Mouse (Mus musculus) urinary bladder, postnatal 10 days (tissue): ENCODE results near the gene Krtap4-7.
"Not testable (repeated sequence)": the region's sequence is repeated elsewhere in the genome, so short reads cannot be mapped to it uniquely, and the experiment has no call there.

Experiments used
- DNase-seq: peaks from one replicate; pipeline ENCODE4 v3.0.0; 2022; ENCODE audit warnings: low spot score

Gene Krtap4-7

GRCm38 (mm10) chr11:99643635-99644139, at the start of gene Krtap4-7:
Gene Krtap4-7 (minus strand): TSS chr11:99644089.
- DNase-seq, result not testable (repeated sequence)

- no peak for DNase-seq
These were observed 46.6 kb upstream of the Krtap4-7 start, which contains the start of gene Gm14190 for GRCm38 (mm10) chr11:99690463-99690862. Gene Gm14190 (minus strand): TSS chr11:99690740.

- DNase-seq, result not testable (repeated sequence)
These were observed 41.3 kb upstream of the Krtap4-7 start for GRCm38 (mm10) chr11:99685235-99685634.

DNA sequence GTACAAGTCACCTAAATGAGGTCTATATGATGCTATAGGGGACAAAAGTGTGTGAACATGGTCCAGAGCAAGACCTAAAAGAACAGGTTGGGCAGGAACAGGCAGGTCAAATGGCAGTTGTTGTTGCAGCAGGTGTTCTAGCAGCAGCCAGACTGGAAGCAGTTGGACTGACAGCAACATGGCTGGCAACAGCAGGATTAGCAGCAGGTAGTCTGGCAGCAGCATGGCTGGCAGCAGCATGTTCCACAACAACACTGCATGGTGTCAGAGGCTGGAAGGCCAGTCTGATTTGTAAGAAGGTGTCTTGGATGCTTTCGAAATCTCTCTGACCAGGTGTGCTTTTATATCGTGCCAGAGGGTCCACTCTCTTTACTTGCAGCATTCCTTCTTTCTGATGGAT, 39.6 kb upstream of the Krtap4-7 start:
- no peak for DNase-seq

DNA sequence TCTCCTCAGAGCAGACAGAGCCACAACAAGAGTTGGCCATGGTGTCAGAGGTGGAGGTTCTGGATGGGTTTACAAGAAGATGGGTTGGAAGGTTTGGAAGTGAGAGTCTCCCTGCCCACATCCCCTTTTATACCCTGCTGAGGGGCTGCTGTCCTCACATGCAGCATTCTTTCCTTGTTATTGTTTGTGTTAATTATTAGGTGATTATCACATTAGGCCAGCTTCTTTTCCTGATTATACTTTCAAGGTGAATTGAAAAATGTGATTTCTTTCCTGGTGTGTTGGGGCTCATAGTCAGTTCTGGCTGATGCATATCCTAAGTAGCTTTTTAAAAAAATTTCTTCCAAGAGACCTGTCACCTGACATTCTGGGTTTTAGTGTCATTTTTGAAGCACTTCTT, 22.0 kb upstream of the Krtap4-7 start, which contains the start of gene Krtap4-6:
Gene Krtap4-6 (minus strand): TSS at position 101 of the 400 bp plus-strand sequence.
- no peak for DNase-seq

- DNase-seq, result no peak
These were observed 18.9 kb upstream of the Krtap4-7 start for GRCm38 (mm10) chr11:99662802-99663201.

- no peak for DNase-seq
These were observed 15.4 kb upstream of the Krtap4-7 start for GRCm38 (mm10) chr11:99659256-99659655.

DNA sequence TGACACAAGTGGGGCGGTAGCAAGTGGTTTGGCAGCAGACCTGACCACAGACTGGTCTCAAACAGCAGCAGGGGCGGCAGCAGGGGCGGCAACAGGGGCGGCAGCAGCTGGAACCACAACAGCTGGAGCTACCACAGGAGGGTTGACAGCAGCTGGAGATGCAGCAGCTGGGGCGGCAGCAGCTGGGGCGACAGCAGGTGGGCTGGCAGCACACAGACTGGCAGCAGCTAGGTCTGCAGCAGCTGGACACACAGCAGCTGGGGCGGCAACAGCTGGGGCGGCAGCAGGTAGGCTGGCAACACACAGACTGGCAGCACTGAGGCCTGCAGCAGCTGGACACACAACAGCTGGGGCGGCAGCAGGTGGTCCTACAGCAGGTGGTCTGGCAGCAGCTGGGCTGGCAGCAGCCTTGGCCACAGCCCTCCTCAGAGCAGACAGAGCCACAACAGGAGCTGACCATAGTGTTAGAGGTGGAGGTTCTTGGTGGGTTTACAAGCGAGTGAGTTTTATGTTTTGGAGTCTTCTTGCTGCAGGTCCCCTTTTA, 14.7 kb upstream of the Krtap4-7 start, which contains the start of gene Gm11563:
Gene Gm11563 (minus strand): TSS at position 494 of the 544 bp plus-strand sequence.
- DNase-seq, result not testable (repeated sequence)

DNA sequence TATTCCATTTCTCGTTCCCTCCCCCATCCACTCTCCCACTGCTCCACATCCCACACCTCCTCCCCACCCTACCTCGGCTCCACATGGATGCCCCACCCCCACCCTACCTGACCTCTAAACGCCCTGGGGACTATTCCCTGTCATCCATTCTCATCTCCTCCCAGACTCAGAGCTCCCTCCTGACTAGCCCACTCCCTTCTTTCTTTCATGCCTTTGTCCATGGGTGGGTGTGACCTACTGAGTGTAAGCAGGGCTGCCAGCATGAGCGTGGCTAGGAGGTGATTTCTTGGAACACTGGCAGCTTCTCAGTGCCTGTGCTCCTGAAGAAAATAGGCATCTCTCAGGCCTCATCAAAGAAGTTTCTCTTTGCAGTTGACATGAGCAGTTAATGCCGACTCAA, 13.2 kb upstream of the Krtap4-7 start:
- no peak for DNase-seq

GRCm38 (mm10) chr11:99650136-99650535, 6.2 kb upstream of the Krtap4-7 start, which contains the start of gene Gm11555:
Gene Gm11555 (minus strand): TSS chr11:99650236.
- no peak for DNase-seq

DNA sequence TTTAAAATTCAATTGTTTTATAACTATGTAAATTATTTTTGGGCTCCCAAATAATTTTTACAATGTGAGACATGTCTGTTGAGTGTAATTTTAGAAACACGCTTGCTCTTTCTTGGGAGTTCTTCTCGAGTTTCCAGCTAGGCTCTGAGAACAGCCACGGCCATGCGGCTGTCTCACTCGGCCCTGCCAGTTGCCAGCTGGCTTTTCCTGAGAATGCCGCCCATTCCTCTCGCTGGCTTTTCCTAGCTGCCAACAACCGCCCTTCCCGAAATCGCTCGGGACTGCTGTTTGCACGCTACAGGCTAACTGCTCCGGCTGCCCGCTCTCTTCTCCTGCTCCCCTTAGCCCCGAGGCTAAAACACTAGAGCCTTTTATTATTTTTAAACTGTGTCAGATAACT, 2.6 kb upstream of the Krtap4-7 start:
- no peak for DNase-seq

- no peak for DNase-seq
These were observed 462 bp upstream of the Krtap4-7 start for GRCm38 (mm10) chr11:99644351-99644750.

DNA sequence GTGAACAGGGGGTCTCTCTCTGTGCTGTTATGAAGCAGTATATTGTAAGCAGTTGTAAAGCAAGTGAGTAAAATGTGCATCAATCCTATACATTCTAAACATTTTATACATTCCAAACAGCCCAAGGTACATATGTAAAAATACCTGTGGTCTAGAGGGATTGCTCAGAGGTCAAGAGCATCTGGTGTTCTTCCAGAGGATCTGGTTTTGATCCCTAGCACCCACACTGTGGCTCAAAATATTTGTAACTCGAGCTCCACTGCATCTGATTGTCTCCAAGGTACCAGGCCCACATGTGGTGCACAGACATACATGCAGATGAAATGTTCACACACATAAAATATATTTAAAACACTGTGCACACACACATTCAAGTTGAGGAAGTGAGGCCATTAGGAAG, 3.0 kb downstream of the Krtap4-7 start:
- no peak for DNase-seq

- DNase-seq, result no peak
These were observed 6.8 kb downstream of the Krtap4-7 start for GRCm38 (mm10) chr11:99637086-99637485.

GRCm38 (mm10) chr11:99634653-99635134, 9.2 kb downstream of the Krtap4-7 start, which contains the start of gene Krtap4-2:
Gene Krtap4-2 (minus strand): TSS chr11:99635084.
- DNase-seq, result no peak

- no peak for DNase-seq
These were observed 10.6 kb downstream of the Krtap4-7 start for GRCm38 (mm10) chr11:99633293-99633692.

DNA sequence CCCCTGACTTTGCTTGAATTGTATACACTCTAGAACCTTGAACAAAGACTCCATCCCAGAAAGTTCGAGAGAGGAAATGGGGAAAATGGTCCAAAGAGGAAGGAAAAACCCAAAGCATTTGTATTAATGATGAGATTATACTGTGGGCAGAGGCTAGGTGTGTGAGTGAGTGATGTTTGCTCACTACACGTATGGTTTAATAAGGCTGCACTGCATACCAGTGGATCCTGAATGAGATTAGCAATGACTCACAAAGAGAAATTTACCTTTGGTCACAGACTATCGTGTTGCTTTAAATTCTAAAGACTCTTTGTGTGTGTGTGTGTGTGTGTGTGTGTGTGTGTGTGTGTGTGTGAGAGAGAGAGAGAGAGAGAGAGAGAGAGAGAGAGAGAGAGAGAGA, 13.0 kb downstream of the Krtap4-7 start:
- DNase-seq, result no peak

- DNase-seq, result no peak
These were observed 15.8 kb downstream of the Krtap4-7 start, which contains the start of gene Krtap4-1 for GRCm38 (mm10) chr11:99628138-99628537. Gene Krtap4-1 (minus strand): TSS chr11:99628238.

DNA sequence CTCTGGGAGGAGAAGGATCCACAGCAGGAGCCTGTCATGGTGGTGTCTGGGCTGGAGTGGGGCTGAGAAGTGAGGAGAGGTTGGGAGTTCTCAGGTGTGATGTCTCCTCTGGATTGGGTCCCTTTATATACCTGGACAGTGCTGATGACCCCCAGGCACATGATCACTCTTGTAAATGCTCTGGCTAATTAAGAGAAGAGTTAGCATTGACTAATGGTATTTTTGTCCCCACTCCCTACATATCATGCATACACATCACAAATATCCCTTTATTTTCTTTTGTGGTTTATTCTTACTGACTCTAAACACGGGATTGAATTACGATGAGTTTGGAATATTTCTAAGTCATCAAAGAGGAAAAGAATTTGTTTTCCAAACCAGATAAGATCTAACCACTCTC, 23.6 kb downstream of the Krtap4-7 start, which contains the start of gene Gm11562:
Gene Gm11562 (minus strand): TSS at position 101 of the 400 bp plus-strand sequence.
- DNase-seq, result no peak

- no peak for DNase-seq
These were observed 29.0 kb downstream of the Krtap4-7 start, which contains the start of gene Krtap2-4 for GRCm38 (mm10) chr11:99614796-99615363. Gene Krtap2-4 (minus strand): TSS chr11:99614846.

DNA sequence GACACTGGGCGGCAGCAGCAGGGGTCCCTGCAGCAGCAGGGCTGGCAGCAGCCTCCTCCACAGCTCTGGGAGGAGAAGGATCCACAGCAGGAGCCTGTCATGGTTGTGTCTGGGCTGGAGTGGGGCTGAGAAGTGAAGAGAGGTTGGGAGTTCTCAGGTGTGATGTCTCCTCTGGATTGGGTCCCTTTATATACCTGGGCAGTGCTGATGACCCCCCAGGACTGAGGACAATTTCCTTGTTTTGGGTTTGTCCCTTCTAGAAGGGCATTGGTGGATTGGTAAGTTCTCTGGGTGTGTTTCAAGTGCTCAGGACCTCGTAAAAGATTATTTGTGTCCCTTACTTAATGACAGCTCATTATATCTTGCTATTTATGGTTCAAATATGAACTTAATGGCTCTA, 33.8 kb downstream of the Krtap4-7 start, which contains the start of gene Gm11937:
Gene Gm11937 (minus strand): TSS at position 101 of the 400 bp plus-strand sequence.
- not testable (repeated sequence) for DNase-seq

DNA sequence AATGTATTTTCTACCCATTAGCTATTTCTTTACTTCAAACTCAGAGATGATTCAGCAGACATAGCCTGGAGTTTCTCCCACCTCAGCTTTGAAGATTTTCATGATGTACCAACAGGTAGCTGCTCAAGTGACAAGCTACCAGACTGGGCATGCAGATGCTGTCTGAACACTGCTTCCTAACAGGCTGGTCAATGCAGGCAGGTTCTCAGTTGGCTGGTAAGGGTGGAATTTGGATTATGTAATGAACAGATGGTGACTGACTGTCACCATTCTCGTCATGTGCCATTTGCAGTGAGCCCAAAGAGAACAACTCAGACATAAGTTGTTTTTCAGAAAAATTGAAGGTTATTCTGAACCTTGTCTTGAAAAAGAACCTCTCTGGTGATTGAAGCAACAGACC, 34.8 kb downstream of the Krtap4-7 start:
- DNase-seq, result no peak

DNA sequence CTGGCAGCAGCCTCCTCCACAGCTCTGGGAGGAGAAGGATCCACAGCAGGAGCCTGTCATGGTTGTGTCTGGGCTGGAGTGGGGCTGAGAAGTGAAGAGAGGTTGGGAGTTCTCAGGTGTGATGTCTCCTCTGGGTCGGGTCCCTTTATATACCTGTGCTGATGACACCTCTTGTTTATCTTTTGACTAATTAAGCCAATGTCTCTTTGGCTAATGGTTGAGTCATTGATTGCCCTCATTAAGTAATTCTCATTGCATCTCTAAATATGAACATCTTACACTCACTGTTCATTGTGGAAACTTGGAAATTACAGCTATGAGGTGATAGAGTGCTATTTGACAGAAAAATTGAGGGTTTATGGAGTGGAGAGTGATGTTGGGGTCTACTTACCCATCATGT, 40.7 kb downstream of the Krtap4-7 start, which contains the start of gene Gm11938:
Gene Gm11938 (minus strand): TSS at position 101 of the 400 bp plus-strand sequence.
- DNase-seq, result not testable (repeated sequence)
